ENCODE assay signal across 8 mouse cellular contexts in genomic region chr10:81193991-81194774, GRCm38 (mm10). TPM values are rescaled to one million over a fixed set of nuclear protein-coding genes. Genes with fewer than 3 reads are reported as not detected.
DNase-seq lines count a peak whose midpoint lies in the region; ATAC-seq and TF ChIP-seq lines count a peak whose summit lies in the region.

No protein-coding gene starts in this region.

- no peak overlapping the region for H3K27ac ChIP-seq in kidney, embryonic 14.5 days (ENCODE audit: low read depth, low read length)
- H3K27ac ChIP-seq in kidney, adult 2 months (ENCODE audit: insufficient read depth, low read depth, low read length), result no peak overlapping the region
- H3K27ac ChIP-seq in intestine, embryonic 14.5 days (ENCODE audit: low read depth), result peak overlapping the region; percentile 25

- H3K4me3 ChIP-seq in kidney, embryonic 14.5 days (ENCODE audit: low read length), result peak overlapping the region; percentile 7; the same call in 1 of the 2 replicates
- H3K4me3 ChIP-seq in kidney, adult 2 months (ENCODE audit: insufficient read depth, low read depth, low read length), result no peak overlapping the region
- peak overlapping the region; percentile 41; the same call in 1 of the 2 replicates for H3K4me3 ChIP-seq in E14TG2a.4 (replicated peaks; ENCODE audit: low read length)
- H3K4me3 ChIP-seq in intestine, embryonic 14.5 days (ENCODE audit: low read depth, low read length), result no peak overlapping the region

- no peak for TF ChIP-seq POLR2A in kidney, adult 2 months (IDR thresholded peaks at IDR 0.05; ENCODE audit: low read depth, low read length)

- H3K27me3 ChIP-seq in kidney, embryonic 14.5 days (ENCODE audit: control insufficient read depth, insufficient read depth, low read length), result peaks cover 33% of the 10 kb centered on the region
- no peaks in the 10 kb centered on the region for H3K27me3 ChIP-seq in kidney, adult 2 months (replicated peaks; ENCODE audit: control insufficient read depth, insufficient read depth, low read length)
- H3K27me3 ChIP-seq in E14TG2a.4 (ENCODE audit: insufficient read depth, low read length), result peaks cover 36% of the 10 kb centered on the region
- H3K27me3 ChIP-seq in intestine, embryonic 14.5 days (replicated peaks; ENCODE audit: control insufficient read depth, insufficient read depth, low read length), result peaks cover 28% of the 10 kb centered on the region

- H3K4me2 ChIP-seq in kidney, embryonic 14.5 days (replicated peaks; ENCODE audit: low read depth, low read length), result no peak overlapping the region
- peak overlapping the region; percentile 23 for H3K4me2 ChIP-seq in intestine, embryonic 14.5 days (ENCODE audit: low read length)

- WGBS in kidney, embryonic 14.5 days, result 12% methylated on average over 37 of the region's 37 CpGs
- 14% methylated on average over 37 of the region's 37 CpGs for WGBS in kidney, adult 2 months
- WGBS in intestine, embryonic 14.5 days, result 13% methylated on average over 37 of the region's 37 CpGs

- no peaks in the 10 kb centered on the region for H3K9me3 ChIP-seq in kidney, embryonic 14.5 days (ENCODE audit: control insufficient read depth, low read length)
- no peaks in the 10 kb centered on the region for H3K9me3 ChIP-seq in E14TG2a.4 (ENCODE audit: low read length)
- no peaks in the 10 kb centered on the region for H3K9me3 ChIP-seq in intestine, embryonic 14.5 days (ENCODE audit: control insufficient read depth, low read length)

- DNase-seq in kidney, adult 2 months, result no peak
- DNase-seq in gastrocnemius, adult 18-20 months (ENCODE audit: low spot score), result peak; percentile 85
- no peak for DNase-seq in intestine, embryonic 14.5 days (ENCODE audit: low spot score)
- no peak for DNase-seq in adipocyte (ENCODE audit: low spot score)
- DNase-seq in left cerebral cortex, adult 11 months (ENCODE audit: low spot score), result no peak

- H3K36me3 ChIP-seq in kidney, embryonic 14.5 days (ENCODE audit: control insufficient read depth, insufficient read depth, low read length), result peaks cover 12% of the 10 kb centered on the region; the same call in 1 of the 2 replicates
- H3K36me3 ChIP-seq in kidney, adult 2 months (ENCODE audit: control insufficient read depth, insufficient read depth, low read length), result no peaks in the 10 kb centered on the region
- H3K36me3 ChIP-seq in E14TG2a.4 (ENCODE audit: insufficient read depth, low read length), result peaks cover 16% of the 10 kb centered on the region
- peaks cover 14% of the 10 kb centered on the region for H3K36me3 ChIP-seq in intestine, embryonic 14.5 days (ENCODE audit: control insufficient read depth, insufficient read depth, low read length)

- TF ChIP-seq CTCF in kidney, adult 2 months (conservative IDR thresholded peaks at IDR 0.05; ENCODE audit: insufficient read depth, insufficient read length, low read depth, low read length), result no peak
- no peak for TF ChIP-seq CTCF in E14TG2a.4 (conservative IDR thresholded peaks at IDR 0.05; ENCODE audit: low read length)

- no peak for ATAC-seq in kidney, embryonic 14.5 days (ENCODE audit: low FRiP score, low TSS enrichment)
- ATAC-seq in intestine, embryonic 14.5 days (replicated peaks; ENCODE audit: low FRiP score, low TSS enrichment, low read depth), result no peak
- ATAC-seq in monocyte, adult 5-6 weeks (replicated peaks; ENCODE audit: insufficient number of reproducible peaks, low FRiP score, low TSS enrichment, poor library complexity, severe bottlenecking), result 0 out of 2 replicates have a peak, but pooled peaks have one; percentile 0

- peak overlapping the region; percentile 25; the same call in 1 of the 2 replicates for H3K9ac ChIP-seq in kidney, embryonic 14.5 days (ENCODE audit: low read depth, low read length)
- H3K9ac ChIP-seq in intestine, embryonic 14.5 days (ENCODE audit: low read length), result peak overlapping the region; percentile 29; the same call in 1 of the 2 replicates

- peaks cover 12% of the 10 kb centered on the region for H3K4me1 ChIP-seq in kidney, embryonic 14.5 days (ENCODE audit: control insufficient read depth, insufficient read depth, low read length)
- peaks cover 3% of the 10 kb centered on the region; the same call in 1 of the 2 replicates for H3K4me1 ChIP-seq in kidney, adult 2 months (ENCODE audit: control insufficient read depth, insufficient read depth, low read length)
- peaks cover 52% of the 10 kb centered on the region for H3K4me1 ChIP-seq in E14TG2a.4 (replicated peaks; ENCODE audit: low read depth, low read length)
- H3K4me1 ChIP-seq in intestine, embryonic 14.5 days (replicated peaks; ENCODE audit: control insufficient read depth, insufficient read depth, low read length), result peaks cover 13% of the 10 kb centered on the region

RNA-seq across cellular contexts. Expression of gene Nmrk2, which starts 7.7 kb away (rescaled TPM):
- polyA plus RNA-seq in kidney, embryonic 14.5 days (2014; fragmentation: Nextera tagmentation; extraction: Ambion mirVana), result not detected in 2 replicates
- 0.97 TPM in 1 of 2 replicates, not detected in the other for polyA plus RNA-seq in kidney, adult 2 months (2012; rRNA removed)
- 100 to 1,000 TPM in 1 of 2 experiments, 10 to 100 TPM in 1; 59.9 to 118 TPM for total RNA-seq in gastrocnemius, adult 18-20 months (2021)
- polyA plus RNA-seq in intestine, embryonic 14.5 days (2014; fragmentation: Nextera tagmentation; extraction: Ambion mirVana), result 0.22 TPM in 2 replicates
- total RNA-seq in monocyte, adult 5-6 weeks (2017), result not detected in 3 replicates

RNA-seq across cellular contexts. Expression of gene 4930442H23Rik, which starts 10.5 kb away (rescaled TPM):
- not detected in 2 replicates for polyA plus RNA-seq in kidney, embryonic 14.5 days (2014; fragmentation: Nextera tagmentation; extraction: Ambion mirVana)
- not detected in 2 replicates for polyA plus RNA-seq in kidney, adult 2 months (2012; rRNA removed)
- not detected for total RNA-seq in gastrocnemius, adult 18-20 months (2021)
- polyA plus RNA-seq in intestine, embryonic 14.5 days (2014; fragmentation: Nextera tagmentation; extraction: Ambion mirVana), result not detected in 2 replicates
- 0.49 TPM in 1 of 3 replicates, not detected in the others for total RNA-seq in monocyte, adult 5-6 weeks (2017)

RNA-seq across cellular contexts. Expression of gene Dapk3, which starts 11.4 kb away (rescaled TPM):
- polyA plus RNA-seq in kidney, embryonic 14.5 days (2014; fragmentation: Nextera tagmentation; extraction: Ambion mirVana), result 45.7 and 58.0 TPM in 2 replicates
- 52.9 and 54.0 TPM in 2 replicates for polyA plus RNA-seq in kidney, adult 2 months (2012; rRNA removed)
- 10 to 100 TPM; 25.5 to 28.4 TPM for total RNA-seq in gastrocnemius, adult 18-20 months (2021)
- 57.8 and 58.8 TPM in 2 replicates for polyA plus RNA-seq in intestine, embryonic 14.5 days (2014; fragmentation: Nextera tagmentation; extraction: Ambion mirVana)
- 30.4 to 45.3 TPM (median 37.3 TPM) in 3 replicates for total RNA-seq in monocyte, adult 5-6 weeks (2017)

RNA-seq across cellular contexts. Expression of gene Eef2, which starts 17.8 kb away (rescaled TPM):
- polyA plus RNA-seq in kidney, embryonic 14.5 days (2014; fragmentation: Nextera tagmentation; extraction: Ambion mirVana), result 465 and 473 TPM in 2 replicates
- polyA plus RNA-seq in kidney, adult 2 months (2012; rRNA removed), result 1,330 and 1,454 TPM in 2 replicates
- 1,000 to 10,000 TPM; 1,320 to 1,335 TPM for total RNA-seq in gastrocnemius, adult 18-20 months (2021)
- polyA plus RNA-seq in intestine, embryonic 14.5 days (2014; fragmentation: Nextera tagmentation; extraction: Ambion mirVana), result 484 and 490 TPM in 2 replicates
- 1,029 to 1,258 TPM (median 1,077 TPM) in 3 replicates for total RNA-seq in monocyte, adult 5-6 weeks (2017)

RNA-seq across cellular contexts. Expression of gene Pias4, which starts 26.5 kb away (rescaled TPM):
- polyA plus RNA-seq in kidney, embryonic 14.5 days (2014; fragmentation: Nextera tagmentation; extraction: Ambion mirVana), result 45.3 and 48.4 TPM in 2 replicates
- 34.6 and 36.8 TPM in 2 replicates for polyA plus RNA-seq in kidney, adult 2 months (2012; rRNA removed)
- total RNA-seq in gastrocnemius, adult 18-20 months (2021), result 10 to 100 TPM; 15.3 to 17.1 TPM
- polyA plus RNA-seq in intestine, embryonic 14.5 days (2014; fragmentation: Nextera tagmentation; extraction: Ambion mirVana), result 40.8 and 43.3 TPM in 2 replicates
- total RNA-seq in monocyte, adult 5-6 weeks (2017), result 13.0 to 24.9 TPM (median 21.2 TPM) in 3 replicates

Comparison
In these comparisons a context has a peak if more than half of its experiments do, and no peak if none do; other contexts are left out.
1. H3K4me3 ChIP-seq: peak in kidney, embryonic 14.5 days (single experiment) and E14TG2a.4 (single experiment); none in kidney, adult 2 months (single experiment) and intestine, embryonic 14.5 days (single experiment).